Mouse (Mus musculus) heart, embryonic 16.5 days (tissue): ENCODE measurements around the gene Syncrip. TPM values are rescaled to one million over a fixed set of nuclear protein-coding genes. Genes with fewer than 3 reads are reported as not detected.

Experiments
- ATAC-seq: fragments of 200-750 bp; cut with Nextera tagmentation; replicated peaks from 2 replicates; pipeline ENCODE4 v1.8.0; 2017; ENCODE audit warnings: moderate number of reproducible peaks; ENCODE audit not compliant: insufficient read depth, low FRiP score; ENCODE audit errors: extremely low read depth
- H3K27ac ChIP-seq: fragments of 300-500 bp; sonication (generic); 2 replicates; pipeline ENCODE4 v1.5.1; 2014; ENCODE audit warnings: mild to moderate bottlenecking, low read length, control low read depth, moderate library complexity
- H3K27me3 ChIP-seq: fragments of 300-500 bp; sonication (generic); 2 replicates; pipeline ENCODE4 v1.6.1; 2014; ENCODE audit warnings: low read length, mixed read lengths; ENCODE audit not compliant: control insufficient read depth, insufficient read depth
- H3K36me3 ChIP-seq: fragments of 300-500 bp; sonication (generic); 2 replicates; pipeline ENCODE4 v1.6.1; 2014; ENCODE audit not compliant: control insufficient read depth, insufficient read depth
- H3K4me1 ChIP-seq: fragments of 300-500 bp; sonication (generic); 2 replicates; pipeline ENCODE4 v1.6.1; 2014; ENCODE audit warnings: low read length, mixed read lengths; ENCODE audit not compliant: control insufficient read depth, insufficient read depth
- H3K4me2 ChIP-seq: fragments of 300-500 bp; sonication (generic); 2 replicates; pipeline ENCODE4 v1.6.1; 2014; ENCODE audit warnings: low read depth, mild to moderate bottlenecking, control low read depth, low read length
- H3K4me3 ChIP-seq: fragments of 300-500 bp; sonication (generic); 2 replicates; pipeline ENCODE4 v1.5.1; 2014; ENCODE audit warnings: mild to moderate bottlenecking, control low read depth, low read length
- H3K9ac ChIP-seq: fragments of 300-500 bp; sonication (generic); 2 replicates; pipeline ENCODE4 v1.6.1; 2014; ENCODE audit warnings: low read length, control low read depth
- H3K9me3 ChIP-seq: fragments of 300-500 bp; sonication (generic); replicated peaks from 2 replicates; pipeline ENCODE4 v1.6.1; 2016; ENCODE audit warnings: low read length; ENCODE audit not compliant: control insufficient read depth
- WGBS: fragments of 180-500 bp; shearing (Covaris S2); extraction: QIAGEN DNeasy Blood & Tissue Kit; methylation state at CpG from one replicate; pipeline ENCODE4 v1.1.7; 2014; 5-methylcytosine and 5-hydroxymethylcytosine counted together
- polyA plus RNA-seq: library from polyadenylated mRNA; unstranded; fragments of >200 nt; fragmentation: Nextera tagmentation; extraction: Ambion mirVana; gene quantifications from 2 replicates; pipeline ENCODE4 v1.2.1, GENCODE M21; 2015

The Syncrip gene
- polyA plus RNA-seq, 1 experiment from 2014 or later, result 55.1 TPM

- H3K4me1 ChIP-seq, result peaks cover 13% of the 10 kb centered on the region
- H3K27ac ChIP-seq, result peak overlapping the region; percentile 90
- peak overlapping the region; percentile 84 for H3K4me2 ChIP-seq
- WGBS, result under 1% methylated on average over 69 of the region's 69 CpGs
- peak overlapping the region; percentile 79 for H3K4me3 ChIP-seq
- H3K36me3 ChIP-seq, result peaks cover 12% of the 10 kb centered on the region
- no peaks in the 10 kb centered on the region for H3K27me3 ChIP-seq
- ATAC-seq, result peak; percentile 90
- no peaks in the 10 kb centered on the region for H3K9me3 ChIP-seq
- peak overlapping the region; percentile 92 for H3K9ac ChIP-seq
These were observed 40.4 kb upstream of the Syncrip start for GRCm38 (mm10) chr9:88522569-88523334.

- peaks cover 13% of the 10 kb centered on the region for H3K4me1 ChIP-seq
- no peaks in the 10 kb centered on the region for H3K9me3 ChIP-seq
- peak overlapping the region; percentile 90 for H3K27ac ChIP-seq
- H3K9ac ChIP-seq, result peak overlapping the region; percentile 92
- no peaks in the 10 kb centered on the region for H3K27me3 ChIP-seq
- H3K4me3 ChIP-seq, result peak overlapping the region; percentile 79
- H3K4me2 ChIP-seq, result peak overlapping the region; percentile 84
- 1% methylated on average over 10 of the region's 10 CpGs for WGBS
- H3K36me3 ChIP-seq, result peaks cover 12% of the 10 kb centered on the region
- no peak for ATAC-seq
These were observed 39.7 kb upstream of the Syncrip start for GRCm38 (mm10) chr9:88521961-88522568.

- Histone ChIP-seq H3K27me3 (no peaks in the 10 kb centered on the region), H3K36me3 (peaks cover 12% of the 10 kb centered on the region), H3K9ac (peak overlapping the region; percentile 92), H3K9me3 (no peaks in the 10 kb centered on the region), H3K4me1 (peaks cover 13% of the 10 kb centered on the region), H3K4me3 (peak overlapping the region; percentile 79), H3K4me2 (peak overlapping the region; percentile 84), H3K27ac (no peak overlapping the region)
- no peak for ATAC-seq
- WGBS, result 29% methylated on average over 4 of the region's 4 CpGs
These were observed 38.6 kb upstream of the Syncrip start for GRCm38 (mm10) chr9:88520849-88521483.

GRCm38 (mm10) chr9:88520122-88520848 lies 37.9 kb upstream of the Syncrip start:
- H3K27ac ChIP-seq, result no peak overlapping the region
- peaks cover 13% of the 10 kb centered on the region for H3K4me1 ChIP-seq
- WGBS, result 36% methylated on average over 2 of the region's 2 CpGs
- H3K36me3 ChIP-seq, result peaks cover 12% of the 10 kb centered on the region
- H3K27me3 ChIP-seq, result no peaks in the 10 kb centered on the region
- no peak for ATAC-seq
- H3K9me3 ChIP-seq, result no peaks in the 10 kb centered on the region
- no peak overlapping the region; the same call in 1 of the 2 replicates for H3K4me3 ChIP-seq
- H3K9ac ChIP-seq, result no peak overlapping the region
- peak overlapping the region; percentile 84 for H3K4me2 ChIP-seq

- H3K9ac ChIP-seq, result no peak overlapping the region
- H3K4me3 ChIP-seq, result no peak overlapping the region
- peaks cover 12% of the 10 kb centered on the region for H3K36me3 ChIP-seq
- peaks cover 13% of the 10 kb centered on the region for H3K4me1 ChIP-seq
- no peaks in the 10 kb centered on the region for H3K9me3 ChIP-seq
- no peak for ATAC-seq
- no peaks in the 10 kb centered on the region for H3K27me3 ChIP-seq
- no peak overlapping the region for H3K27ac ChIP-seq
- no peak overlapping the region for H3K4me2 ChIP-seq
These were observed 37.2 kb upstream of the Syncrip start for GRCm38 (mm10) chr9:88519390-88520121.

- H3K36me3 ChIP-seq, result peaks cover 12% of the 10 kb centered on the region
- H3K9ac ChIP-seq, result no peak overlapping the region
- no peaks in the 10 kb centered on the region for H3K27me3 ChIP-seq
- H3K4me3 ChIP-seq, result no peak overlapping the region
- 68% methylated on average over 3 of the region's 3 CpGs for WGBS
- no peaks in the 10 kb centered on the region for H3K9me3 ChIP-seq
- H3K4me1 ChIP-seq, result peaks cover 13% of the 10 kb centered on the region
- ATAC-seq, result no peak
- H3K4me2 ChIP-seq, result no peak overlapping the region
- no peak overlapping the region for H3K27ac ChIP-seq
These were observed 34.1 kb upstream of the Syncrip start for GRCm38 (mm10) chr9:88516361-88516995.

GRCm38 (mm10) chr9:88515546-88515945 lies 33.2 kb upstream of the Syncrip start:
- H3K36me3 ChIP-seq, result peaks cover 5% of the 10 kb centered on the region
- no peak for ATAC-seq

GRCm38 (mm10) chr9:88501846-88502245 lies 19.5 kb upstream of the Syncrip start:
- H3K9ac ChIP-seq, result no peak overlapping the region
- no peak for ATAC-seq
- H3K4me2 ChIP-seq, result no peak overlapping the region
- no peaks in the 10 kb centered on the region; the same call in 1 of the 2 replicates for H3K9me3 ChIP-seq
- WGBS, result 82% methylated on average over 6 of the region's 6 CpGs
- no peaks in the 10 kb centered on the region for H3K36me3 ChIP-seq
- H3K4me1 ChIP-seq, result no peaks in the 10 kb centered on the region
- H3K4me3 ChIP-seq, result no peak overlapping the region
- H3K27ac ChIP-seq, result no peak overlapping the region
- no peaks in the 10 kb centered on the region for H3K27me3 ChIP-seq

More at GRCm38 (mm10) chr9:88515546-88515945, 33.2 kb upstream of the Syncrip start:
- WGBS, result 84% methylated on average over 1 of the region's 1 CpGs
- Histone ChIP-seq H3K9ac (no peak overlapping the region), H3K9me3 (no peaks in the 10 kb centered on the region; the same call in 1 of the 2 replicates), H3K4me1 (peaks cover 7% of the 10 kb centered on the region; the same call in 1 of the 2 replicates), H3K27me3 (no peaks in the 10 kb centered on the region), H3K27ac (no peak overlapping the region), H3K4me3 (no peak overlapping the region), H3K4me2 (no peak overlapping the region)
